Mouse (Mus musculus) bone marrow macrophage, adult 2 months (primary cell): ENCODE results near the gene Synj1.

Experiments
- CTCF ChIP-seq: IDR thresholded peaks from 2 replicates; pipeline ENCODE4 v1.5.1; 2012; ENCODE audit warnings: low read depth, mild to moderate bottlenecking, low read length, moderate library complexity
- POLR2A ChIP-seq: IDR thresholded peaks from 2 replicates; pipeline ENCODE4 v1.6.1; 2012; ENCODE audit warnings: mild to moderate bottlenecking, low read depth, low read length, borderline replicate concordance

DNA sequence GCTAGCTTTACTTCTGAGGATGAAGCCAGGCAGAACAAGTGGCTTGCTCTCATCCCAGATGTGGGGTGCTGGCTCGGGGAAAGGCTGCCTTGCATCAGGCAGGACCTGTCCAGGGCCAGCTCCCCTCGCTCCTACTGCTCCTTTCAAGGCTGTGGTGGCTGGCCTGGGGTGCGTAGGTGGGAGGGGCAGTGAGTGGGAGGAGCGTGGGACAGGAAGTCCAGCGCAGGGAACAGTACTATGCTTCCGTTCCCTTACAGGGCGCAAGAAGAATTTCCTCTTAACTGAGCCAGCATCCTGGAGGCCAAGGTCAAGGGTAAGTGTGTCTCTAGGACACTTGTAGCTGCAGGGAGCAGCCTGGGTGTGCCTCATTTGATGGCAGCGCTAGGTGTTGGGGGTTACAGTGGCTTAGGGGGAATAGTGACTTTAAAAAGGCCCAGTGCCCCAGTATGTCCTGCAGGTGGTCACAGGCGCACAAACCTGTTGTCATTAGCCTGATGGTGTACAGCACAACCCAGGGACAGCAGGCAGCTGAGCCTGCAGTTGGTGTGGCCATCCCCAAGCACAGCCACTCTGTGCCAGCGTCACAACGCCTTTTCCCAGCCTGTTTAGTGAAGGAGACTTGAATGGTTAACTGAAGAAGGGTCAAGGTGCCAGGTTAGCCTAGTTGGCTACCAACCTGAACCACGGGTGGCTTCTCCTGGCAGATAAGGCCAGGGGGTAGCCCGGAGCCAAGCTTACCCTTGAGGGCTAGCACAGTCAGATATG, 86.3 kb downstream of the Synj1 start:
- TF ChIP-seq POLR2A (no peak), CTCF (no peak)
